Comparison of ENCODE assay signal across 8 mouse cellular contexts in genomic region chr5:31193631-31194281, GRCm38 (mm10). TPM values are rescaled to one million over a fixed set of nuclear protein-coding genes. Genes with fewer than 3 reads are reported as not detected.
DNase-seq lines count a peak whose midpoint lies in the region; ATAC-seq and TF ChIP-seq lines count a peak whose summit lies in the region.

No protein-coding gene starts in this region.

- 6% methylated on average over 25 of the region's 25 CpGs for WGBS in kidney, adult 2 months
- 16% methylated on average over 25 of the region's 25 CpGs for WGBS in hindbrain, embryonic 11.5 days
- 14% methylated on average over 25 of the region's 25 CpGs for WGBS in midbrain, embryonic 10.5 days

- H3K9me3 ChIP-seq in hindbrain, embryonic 11.5 days (ENCODE audit: control insufficient read depth, low read length) = no peaks in the 10 kb centered on the region
- H3K9me3 ChIP-seq in midbrain, embryonic 10.5 days (replicated peaks) = no peaks in the 10 kb centered on the region

- H3K36me3 ChIP-seq in kidney, adult 2 months (ENCODE audit: control insufficient read depth, insufficient read depth, low read length) = peaks cover 10% of the 10 kb centered on the region
- H3K36me3 ChIP-seq in hindbrain, embryonic 11.5 days (ENCODE audit: control insufficient read depth, insufficient read depth, low read length) = peaks cover 14% of the 10 kb centered on the region
- peaks cover 75% of the 10 kb centered on the region for H3K36me3 ChIP-seq in midbrain, embryonic 10.5 days

- H3K4me2 ChIP-seq in hindbrain, embryonic 11.5 days (replicated peaks; ENCODE audit: low read depth, low read length) = peak overlapping the region; percentile 86

- no peak for ATAC-seq in hindbrain, embryonic 11.5 days (ENCODE audit: low FRiP score)
- no peak for ATAC-seq in megakaryocyte progenitor cell, adult 5-6 weeks (replicated peaks; ENCODE audit: poor library complexity)

- DNase-seq in kidney, adult 2 months = no peak
- DNase-seq in kidney, adult 11 months = no peak
- DNase-seq in ZHBTc4 (ENCODE audit: low read depth, low spot score) = peak; percentile 38
- DNase-seq in hindbrain, embryonic 11.5 days (ENCODE audit: low spot score) = no peak
- DNase-seq in midbrain, embryonic 10.5 days (ENCODE audit: low spot score) = no peak
- no peak for DNase-seq in ovary, adult 18-20 months (ENCODE audit: low spot score)
- no peak for DNase-seq in thymus, postnatal 36 days

- H3K27ac ChIP-seq in kidney, adult 2 months (ENCODE audit: insufficient read depth, low read depth, low read length) = peak overlapping the region; percentile 65
- H3K27ac ChIP-seq in hindbrain, embryonic 11.5 days (ENCODE audit: low read depth, low read length) = peak overlapping the region; percentile 82
- peak overlapping the region; percentile 88 for H3K27ac ChIP-seq in midbrain, embryonic 10.5 days (replicated peaks)

- peak overlapping the region; percentile 95 for H3K9ac ChIP-seq in hindbrain, embryonic 11.5 days (ENCODE audit: low read depth, low read length)

- no peak for TF ChIP-seq CTCF in kidney, adult 2 months (conservative IDR thresholded peaks at IDR 0.05; ENCODE audit: insufficient read depth, insufficient read length, low read depth, low read length)

- TF ChIP-seq POLR2A in kidney, adult 2 months (IDR thresholded peaks at IDR 0.05; ENCODE audit: low read depth, low read length) = no peak

- peak overlapping the region; percentile 81 for H3K4me3 ChIP-seq in kidney, adult 2 months (ENCODE audit: insufficient read depth, low read depth, low read length)
- peak overlapping the region; percentile 93 for H3K4me3 ChIP-seq in hindbrain, embryonic 11.5 days (ENCODE audit: low read depth, low read length)
- peak overlapping the region; percentile 93 for H3K4me3 ChIP-seq in midbrain, embryonic 10.5 days

- peaks cover 7% of the 10 kb centered on the region for H3K4me1 ChIP-seq in kidney, adult 2 months (ENCODE audit: control insufficient read depth, insufficient read depth, low read length)
- H3K4me1 ChIP-seq in hindbrain, embryonic 11.5 days (replicated peaks; ENCODE audit: control insufficient read depth, insufficient read depth, low read length) = peaks cover 7% of the 10 kb centered on the region
- H3K4me1 ChIP-seq in midbrain, embryonic 10.5 days = peaks cover 25% of the 10 kb centered on the region

- no peaks in the 10 kb centered on the region for H3K27me3 ChIP-seq in kidney, adult 2 months (replicated peaks; ENCODE audit: control insufficient read depth, insufficient read depth, low read length)
- H3K27me3 ChIP-seq in hindbrain, embryonic 11.5 days (ENCODE audit: control insufficient read depth, insufficient read depth, low read length) = no peaks in the 10 kb centered on the region
- no peaks in the 10 kb centered on the region for H3K27me3 ChIP-seq in midbrain, embryonic 10.5 days (ENCODE audit: low read depth, poor library complexity, severe bottlenecking)

RNA-seq across cellular contexts. Expression of gene Eif2b4, which starts 0.5 kb away (rescaled TPM):
- 54.1 and 61.0 TPM in 2 replicates for polyA plus RNA-seq in kidney, adult 2 months (2012; rRNA removed)
- 65.8 and 66.5 TPM in 2 replicates for polyA plus RNA-seq in hindbrain, embryonic 11.5 days (2014; fragmentation: Nextera tagmentation; extraction: Ambion mirVana)
- 86.3 and 87.7 TPM in 2 replicates for polyA plus RNA-seq in midbrain, embryonic 10.5 days (2016; fragmentation: Nextera tagmentation; extraction: Ambion mirVana)
- 27.8 and 33.1 TPM in 2 replicates for total RNA-seq in megakaryocyte progenitor cell, adult 5-6 weeks (2015)
- total RNA-seq in megakaryocyte progenitor cell, adult 5-6 weeks (2017) = 36.7 and 41.9 TPM in 2 replicates

RNA-seq across cellular contexts. Expression of gene Snx17, which starts 0.7 kb away (rescaled TPM):
- 94.1 and 95.5 TPM in 2 replicates for polyA plus RNA-seq in kidney, adult 2 months (2012; rRNA removed)
- 133 and 146 TPM in 2 replicates for polyA plus RNA-seq in hindbrain, embryonic 11.5 days (2014; fragmentation: Nextera tagmentation; extraction: Ambion mirVana)
- polyA plus RNA-seq in midbrain, embryonic 10.5 days (2016; fragmentation: Nextera tagmentation; extraction: Ambion mirVana) = 139 and 153 TPM in 2 replicates
- total RNA-seq in megakaryocyte progenitor cell, adult 5-6 weeks (2015) = 52.1 and 54.2 TPM in 2 replicates
- 31.5 and 40.7 TPM in 2 replicates for total RNA-seq in megakaryocyte progenitor cell, adult 5-6 weeks (2017)

RNA-seq across cellular contexts. Expression of gene Zfp513, which starts 8.3 kb away (rescaled TPM):
- polyA plus RNA-seq in kidney, adult 2 months (2012; rRNA removed) = 22.9 and 29.8 TPM in 2 replicates
- polyA plus RNA-seq in hindbrain, embryonic 11.5 days (2014; fragmentation: Nextera tagmentation; extraction: Ambion mirVana) = 4.9 and 5.7 TPM in 2 replicates
- 11.5 and 13.8 TPM in 2 replicates for polyA plus RNA-seq in midbrain, embryonic 10.5 days (2016; fragmentation: Nextera tagmentation; extraction: Ambion mirVana)
- total RNA-seq in megakaryocyte progenitor cell, adult 5-6 weeks (2015) = 7.1 and 7.3 TPM in 2 replicates
- total RNA-seq in megakaryocyte progenitor cell, adult 5-6 weeks (2017) = 4.3 and 4.5 TPM in 2 replicates

RNA-seq across cellular contexts. Expression of gene Gtf3c2, which starts 13.8 kb away (rescaled TPM):
- polyA plus RNA-seq in kidney, adult 2 months (2012; rRNA removed) = 47.8 and 49.2 TPM in 2 replicates
- 66.4 and 72.6 TPM in 2 replicates for polyA plus RNA-seq in hindbrain, embryonic 11.5 days (2014; fragmentation: Nextera tagmentation; extraction: Ambion mirVana)
- 120 and 124 TPM in 2 replicates for polyA plus RNA-seq in midbrain, embryonic 10.5 days (2016; fragmentation: Nextera tagmentation; extraction: Ambion mirVana)
- total RNA-seq in megakaryocyte progenitor cell, adult 5-6 weeks (2015) = 72.1 and 83.7 TPM in 2 replicates
- 46.9 and 63.5 TPM in 2 replicates for total RNA-seq in megakaryocyte progenitor cell, adult 5-6 weeks (2017)

RNA-seq across cellular contexts. Expression of gene Gm29609, which starts 14.0 kb away (rescaled TPM):
- 1.6 and 2.1 TPM in 2 replicates for polyA plus RNA-seq in kidney, adult 2 months (2012; rRNA removed)
- 0.46 and 1.4 TPM in 2 replicates for polyA plus RNA-seq in hindbrain, embryonic 11.5 days (2014; fragmentation: Nextera tagmentation; extraction: Ambion mirVana)
- polyA plus RNA-seq in midbrain, embryonic 10.5 days (2016; fragmentation: Nextera tagmentation; extraction: Ambion mirVana) = 1.7 and 2.1 TPM in 2 replicates
- 0.35 and 0.59 TPM in 2 replicates for total RNA-seq in megakaryocyte progenitor cell, adult 5-6 weeks (2015)
- 0.10 TPM in 1 of 2 replicates, not detected in the other for total RNA-seq in megakaryocyte progenitor cell, adult 5-6 weeks (2017)
